Mouse (Mus musculus) hindbrain, embryonic 13.5 days (tissue): ENCODE results near the gene Pdzrn3. TPM values are rescaled to one million over a fixed set of nuclear protein-coding genes. Genes with fewer than 3 reads are reported as not detected.

ENCODE experiments used
- ATAC-seq: fragments of 200-750 bp; cut with Nextera tagmentation; 2 replicates; pipeline ENCODE4 v1.8.0; 2017; ENCODE audit warnings: moderate TSS enrichment; ENCODE audit not compliant: low FRiP score
- H3K27ac ChIP-seq: fragments of 300-500 bp; sonication (generic); 2 replicates; pipeline ENCODE4 v1.5.1; 2015; ENCODE audit warnings: inconsistent platforms, mild to moderate bottlenecking, moderate library complexity
- H3K27me3 ChIP-seq: fragments of 300-500 bp; sonication (generic); 2 replicates; pipeline ENCODE4 v1.6.1; 2015; ENCODE audit warnings: mild to moderate bottlenecking, inconsistent platforms
- H3K36me3 ChIP-seq: fragments of 300-500 bp; sonication (generic); 2 replicates; pipeline ENCODE4 v1.6.1; 2015; ENCODE audit warnings: mild to moderate bottlenecking, inconsistent platforms
- H3K4me1 ChIP-seq: fragments of 300-500 bp; sonication (generic); replicated peaks from 2 replicates; pipeline ENCODE4 v1.6.1; 2015; ENCODE audit warnings: inconsistent platforms
- H3K4me2 ChIP-seq: fragments of 300-500 bp; sonication (generic); 2 replicates; pipeline ENCODE4 v1.6.1; 2015; ENCODE audit warnings: inconsistent platforms, mild to moderate bottlenecking, moderate library complexity
- H3K4me3 ChIP-seq: fragments of 300-500 bp; sonication (generic); 2 replicates; pipeline ENCODE4 v1.5.1; 2015; ENCODE audit warnings: mild to moderate bottlenecking, inconsistent platforms
- H3K9ac ChIP-seq: fragments of 300-500 bp; sonication (generic); 2 replicates; pipeline ENCODE4 v1.6.1; 2015; ENCODE audit warnings: mild to moderate bottlenecking, inconsistent platforms
- H3K9me3 ChIP-seq: fragments of 300-500 bp; sonication (generic); 2 replicates; pipeline ENCODE4 v1.6.1; 2016; ENCODE audit warnings: inconsistent platforms
- WGBS: fragments of 180-500 bp; shearing (Covaris S2); methylation state at CpG from one replicate; pipeline ENCODE4 v1.1.7; 2015; 5-methylcytosine and 5-hydroxymethylcytosine counted together
- polyA plus RNA-seq: library from polyadenylated mRNA; unstranded; fragments of >200 nt; fragmentation: Nextera tagmentation; extraction: Ambion mirVana; gene quantifications from 2 replicates; pipeline ENCODE4 v1.2.1, GENCODE M21; 2015

Pdzrn3 gene
- polyA plus RNA-seq, 1 experiment from 2014 or later: 28.8 TPM

GRCm38 (mm10) chr6:101278286-101278932 lies 99.3 kb downstream of the Pdzrn3 start:
- ATAC-seq: no peak
- Histone ChIP-seq H3K27me3 (no peaks in the 10 kb centered on the region), H3K4me2 (no peak overlapping the region), H3K36me3 (no peaks in the 10 kb centered on the region), H3K27ac (no peak overlapping the region), H3K9me3 (no peaks in the 10 kb centered on the region), H3K9ac (no peak overlapping the region), H3K4me3 (no peak overlapping the region), H3K4me1 (peaks cover 20% of the 10 kb centered on the region)
- WGBS: 79% methylated on average over 13 of the region's 13 CpGs

GRCm38 (mm10) chr6:101276261-101276660 lies 101.4 kb downstream of the Pdzrn3 start:
- H3K9me3 ChIP-seq: no peaks in the 10 kb centered on the region
- H3K36me3 ChIP-seq: no peaks in the 10 kb centered on the region
- no peak overlapping the region for H3K4me3 ChIP-seq
- 85% methylated on average over 8 of the region's 8 CpGs for WGBS
- peaks cover 12% of the 10 kb centered on the region for H3K27me3 ChIP-seq
- H3K27ac ChIP-seq: no peak overlapping the region
- H3K4me2 ChIP-seq: no peak overlapping the region
- H3K9ac ChIP-seq: no peak overlapping the region
- ATAC-seq: no peak
- H3K4me1 ChIP-seq: peaks cover 22% of the 10 kb centered on the region

- Histone ChIP-seq H3K4me2 (no peak overlapping the region), H3K9ac (no peak overlapping the region), H3K36me3 (no peaks in the 10 kb centered on the region), H3K4me1 (peaks cover 17% of the 10 kb centered on the region), H3K27ac (no peak overlapping the region), H3K9me3 (no peaks in the 10 kb centered on the region), H3K4me3 (no peak overlapping the region), H3K27me3 (peaks cover 16% of the 10 kb centered on the region)
- 97% methylated on average over 3 of the region's 3 CpGs for WGBS
- no peak for ATAC-seq
These were observed 101.9 kb downstream of the Pdzrn3 start for GRCm38 (mm10) chr6:101275806-101276205.

GRCm38 (mm10) chr6:101274846-101275245 lies 102.9 kb downstream of the Pdzrn3 start:
- ATAC-seq: no peak
- Histone ChIP-seq H3K4me3 (no peak overlapping the region), H3K27me3 (peaks cover 21% of the 10 kb centered on the region), H3K9ac (no peak overlapping the region), H3K9me3 (no peaks in the 10 kb centered on the region), H3K27ac (no peak overlapping the region), H3K4me1 (peaks cover 18% of the 10 kb centered on the region), H3K36me3 (no peaks in the 10 kb centered on the region), H3K4me2 (no peak overlapping the region)
- 85% methylated on average over 2 of the region's 2 CpGs for WGBS

- H3K4me1 ChIP-seq: peaks cover 30% of the 10 kb centered on the region
- no peak overlapping the region for H3K9ac ChIP-seq
- no peak for ATAC-seq
- H3K36me3 ChIP-seq: no peaks in the 10 kb centered on the region
- 27% methylated on average over 4 of the region's 4 CpGs for WGBS
- H3K27me3 ChIP-seq: peaks cover 21% of the 10 kb centered on the region
- no peak overlapping the region for H3K4me3 ChIP-seq
- no peak overlapping the region for H3K27ac ChIP-seq
- H3K9me3 ChIP-seq: no peaks in the 10 kb centered on the region
- no peak overlapping the region for H3K4me2 ChIP-seq
These were observed 105.4 kb downstream of the Pdzrn3 start for GRCm38 (mm10) chr6:101272256-101272655.

- no peak for ATAC-seq
These were observed 106.1 kb downstream of the Pdzrn3 start for GRCm38 (mm10) chr6:101271378-101272135.

GRCm38 (mm10) chr6:101270095-101270826 lies 107.4 kb downstream of the Pdzrn3 start:
- 52% methylated on average over 7 of the region's 7 CpGs for WGBS
- Histone ChIP-seq H3K27me3 (peaks cover 24% of the 10 kb centered on the region), H3K4me3 (no peak overlapping the region), H3K4me2 (no peak overlapping the region), H3K4me1 (peaks cover 33% of the 10 kb centered on the region), H3K9ac (no peak overlapping the region), H3K9me3 (no peaks in the 10 kb centered on the region), H3K27ac (no peak overlapping the region), H3K36me3 (no peaks in the 10 kb centered on the region)
- no peak for ATAC-seq

More at GRCm38 (mm10) chr6:101271378-101272135, 106.1 kb downstream of the Pdzrn3 start:
- Histone ChIP-seq H3K36me3 (no peaks in the 10 kb centered on the region), H3K9me3 (no peaks in the 10 kb centered on the region), H3K4me1 (peaks cover 30% of the 10 kb centered on the region), H3K4me3 (no peak overlapping the region), H3K4me2 (no peak overlapping the region), H3K27ac (no peak overlapping the region), H3K9ac (no peak overlapping the region), H3K27me3 (peaks cover 21% of the 10 kb centered on the region)
- 51% methylated on average over 15 of the region's 15 CpGs for WGBS

GRCm38 (mm10) chr6:101269335-101270094 lies 108.2 kb downstream of the Pdzrn3 start:
- Histone ChIP-seq H3K9me3 (no peaks in the 10 kb centered on the region), H3K9ac (no peak overlapping the region), H3K27ac (no peak overlapping the region), H3K4me1 (peaks cover 35% of the 10 kb centered on the region), H3K36me3 (no peaks in the 10 kb centered on the region), H3K27me3 (peaks cover 24% of the 10 kb centered on the region), H3K4me2 (no peak overlapping the region), H3K4me3 (no peak overlapping the region)
- 34% methylated on average over 10 of the region's 10 CpGs for WGBS
- ATAC-seq: no peak

- Histone ChIP-seq H3K9ac (no peak overlapping the region), H3K4me2 (no peak overlapping the region), H3K9me3 (no peaks in the 10 kb centered on the region), H3K27me3 (peaks cover 24% of the 10 kb centered on the region), H3K27ac (no peak overlapping the region), H3K4me1 (peaks cover 42% of the 10 kb centered on the region), H3K36me3 (no peaks in the 10 kb centered on the region), H3K4me3 (no peak overlapping the region)
- 3% methylated on average over 1 of the region's 1 CpGs for WGBS
- no peak for ATAC-seq
These were observed 109.4 kb downstream of the Pdzrn3 start for GRCm38 (mm10) chr6:101268266-101268665.

- H3K36me3 ChIP-seq: no peaks in the 10 kb centered on the region
- 25% methylated on average over 1 of the region's 1 CpGs for WGBS
- peaks cover 25% of the 10 kb centered on the region for H3K27me3 ChIP-seq
- H3K4me2 ChIP-seq: no peak overlapping the region
- H3K9me3 ChIP-seq: no peaks in the 10 kb centered on the region
- no peak overlapping the region for H3K27ac ChIP-seq
- H3K4me3 ChIP-seq: no peak overlapping the region
- no peak overlapping the region for H3K9ac ChIP-seq
- ATAC-seq: peak; percentile 62
- peaks cover 48% of the 10 kb centered on the region for H3K4me1 ChIP-seq
These were observed 110.9 kb downstream of the Pdzrn3 start for GRCm38 (mm10) chr6:101266787-101267186.

- 5% methylated on average over 4 of the region's 4 CpGs for WGBS
- Histone ChIP-seq H3K27ac (no peak overlapping the region), H3K36me3 (no peaks in the 10 kb centered on the region), H3K4me1 (peaks cover 30% of the 10 kb centered on the region), H3K9me3 (no peaks in the 10 kb centered on the region), H3K4me2 (no peak overlapping the region), H3K4me3 (no peak overlapping the region), H3K27me3 (peaks cover 12% of the 10 kb centered on the region; the same call in 1 of the 2 replicates), H3K9ac (no peak overlapping the region)
- peak; percentile 40; the same call in 1 of the 2 replicates for ATAC-seq
These were observed 114.2 kb downstream of the Pdzrn3 start for GRCm38 (mm10) chr6:101263544-101263943.

- H3K4me3 ChIP-seq: no peak overlapping the region
- H3K4me1 ChIP-seq: peaks cover 23% of the 10 kb centered on the region
- no peak overlapping the region for H3K4me2 ChIP-seq
- no peaks in the 10 kb centered on the region for H3K36me3 ChIP-seq
- H3K27ac ChIP-seq: no peak overlapping the region
- H3K9ac ChIP-seq: no peak overlapping the region
- H3K27me3 ChIP-seq: peaks cover 12% of the 10 kb centered on the region; the same call in 1 of the 2 replicates
- no peak for ATAC-seq
- 6% methylated on average over 4 of the region's 4 CpGs for WGBS
- no peaks in the 10 kb centered on the region for H3K9me3 ChIP-seq
These were observed 116.2 kb downstream of the Pdzrn3 start for GRCm38 (mm10) chr6:101261513-101261912.
